Mouse (Mus musculus): ENCODE data around the gene Nkx6-1. TPM values are rescaled to one million over a fixed set of nuclear protein-coding genes. Genes with fewer than 3 reads are reported as not detected.

Nkx6-1 gene
- total and polyA plus RNA-seq, 3 experiments: 0.11 to 0.68 TPM; not detected in 1

DNA sequence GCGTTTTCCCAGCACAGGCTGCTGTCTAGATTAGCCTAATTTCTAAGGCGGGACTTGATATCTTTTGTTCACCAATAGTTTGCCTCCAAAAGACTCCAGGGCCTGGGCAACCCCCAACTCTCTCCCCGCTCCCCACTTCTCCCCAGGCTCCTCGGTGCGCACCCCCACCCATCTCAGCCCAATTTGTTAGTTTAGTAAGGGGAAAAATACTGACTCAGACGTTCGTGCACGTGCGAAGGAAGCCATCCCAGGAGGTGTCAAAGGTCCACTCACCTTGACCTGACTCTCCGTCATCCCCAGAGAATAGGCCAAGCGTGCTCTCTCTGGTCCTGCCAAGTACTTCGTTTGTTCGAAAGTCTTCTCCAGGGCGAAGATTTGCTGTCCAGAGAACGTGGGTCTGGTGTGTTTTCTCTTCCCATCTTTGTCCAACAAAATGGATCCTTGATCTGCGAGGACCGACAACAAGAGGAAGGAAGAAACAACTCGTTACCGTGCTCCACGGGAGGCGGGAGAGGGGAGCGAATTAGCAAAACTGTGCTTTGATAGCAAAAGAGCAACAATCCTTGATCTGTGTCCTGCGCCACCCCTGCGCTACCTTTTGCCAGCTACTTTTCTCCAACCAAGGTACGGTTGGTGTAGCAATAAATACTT is 3.1 kb downstream of the Nkx6-1 start:
- Histone ChIP-seq H3K36me3 (replicated peaks) (no peaks in the 10 kb centered on the region), H3K4me3 (ENCODE audit: low read depth, low read length) (no peak overlapping the region), H3K9me3 (replicated peaks) (peaks cover 63% of the 10 kb centered on the region), H3K27me3 (ENCODE audit: insufficient read depth, low read length) (no peaks in the 10 kb centered on the region), H3K4me1 (ENCODE audit: insufficient read depth, low read depth, low read length) (no peaks in the 10 kb centered on the region)
- DNase-seq (ENCODE audit: low spot score): no peak
- ATAC-seq (ENCODE audit: extremely low read depth, insufficient number of reproducible peaks, low FRiP score, poor library complexity, severe bottlenecking): no peak
- TF ChIP-seq TAL1 (conservative IDR thresholded peaks at IDR 0.05; ENCODE audit: low read depth, low read length) (no peak), CTCF (IDR thresholded peaks at IDR 0.05; ENCODE audit: low read depth, low read length) (no peak), GATA1 (IDR thresholded peaks at IDR 0.05; ENCODE audit: borderline replicate concordance, low read length) (no peak), GATA2 (IDR thresholded peaks at IDR 0.05; ENCODE audit: borderline replicate concordance, low read depth, low read length) (no peak), POLR2AphosphoS5 (IDR thresholded peaks at IDR 0.05; ENCODE audit: insufficient replicate concordance, low read depth, low read length) (no peak)

DNA sequence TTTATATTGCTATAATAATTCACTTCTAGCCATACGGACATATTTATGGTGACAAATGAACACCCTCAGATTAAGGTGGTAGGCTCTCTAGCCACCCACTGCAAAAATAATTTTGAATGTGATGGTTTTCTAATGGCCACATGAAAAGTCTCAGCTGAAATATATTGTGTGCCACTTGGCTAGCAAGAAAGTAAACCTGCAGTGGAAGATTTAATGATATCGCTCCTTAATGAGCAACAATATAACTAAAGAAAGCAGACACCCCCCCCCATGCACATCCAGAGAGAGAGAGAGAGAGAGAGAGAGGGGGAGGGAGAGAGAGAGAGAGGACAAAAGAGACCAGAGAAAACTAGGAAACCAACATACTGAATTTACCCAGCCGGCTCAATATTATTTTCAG is 4.1 kb downstream of the Nkx6-1 start:
- Histone ChIP-seq H3K27me3 (ENCODE audit: insufficient read depth, low read length) (no peaks in the 10 kb centered on the region), H3K9me3 (replicated peaks) (peaks cover 63% of the 10 kb centered on the region), H3K4me3 (ENCODE audit: low read depth, low read length) (no peak overlapping the region), H3K36me3 (replicated peaks) (no peaks in the 10 kb centered on the region), H3K4me1 (ENCODE audit: insufficient read depth, low read depth, low read length) (no peaks in the 10 kb centered on the region)
- DNase-seq (ENCODE audit: low spot score) (no peak), ATAC-seq (ENCODE audit: extremely low read depth, insufficient number of reproducible peaks, low FRiP score, poor library complexity, severe bottlenecking) (no peak)
- no peak for TF ChIP-seq GATA2 (IDR thresholded peaks at IDR 0.05; ENCODE audit: borderline replicate concordance, low read depth, low read length)
- no peak for TF ChIP-seq CTCF (IDR thresholded peaks at IDR 0.05; ENCODE audit: low read depth, low read length)
- TF ChIP-seq TAL1 (conservative IDR thresholded peaks at IDR 0.05; ENCODE audit: low read depth, low read length): no peak
- TF ChIP-seq POLR2AphosphoS5 (IDR thresholded peaks at IDR 0.05; ENCODE audit: insufficient replicate concordance, low read depth, low read length): no peak
- TF ChIP-seq GATA1 (IDR thresholded peaks at IDR 0.05; ENCODE audit: borderline replicate concordance, low read length): no peak

DNA sequence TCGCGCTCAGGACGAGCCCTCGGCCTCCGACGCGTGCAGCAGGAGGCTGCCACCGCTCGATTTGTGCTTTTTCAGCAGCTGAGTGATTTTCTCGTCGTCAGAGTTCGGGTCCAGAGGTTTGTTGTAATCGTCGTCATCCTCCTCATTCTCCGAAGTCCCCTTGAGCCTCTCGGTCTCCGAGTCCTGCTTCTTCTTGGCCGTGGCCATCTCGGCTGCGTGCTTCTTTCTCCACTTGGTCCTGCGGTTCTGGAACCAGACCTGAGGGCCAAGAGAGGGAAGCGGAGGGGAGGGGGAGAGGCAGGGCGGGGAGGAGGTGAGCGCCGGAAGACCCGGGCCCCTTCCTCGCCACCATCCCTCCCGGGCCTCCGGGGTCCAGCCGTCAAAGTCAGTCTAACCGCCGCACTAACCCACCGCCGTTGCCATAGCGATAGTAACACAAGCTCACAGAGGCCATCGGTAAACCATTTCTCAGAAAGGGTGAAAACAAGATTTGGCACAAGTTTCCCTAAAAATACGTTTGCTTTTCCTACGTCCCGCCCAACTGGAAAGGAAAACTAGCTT is 5.3 kb downstream of the Nkx6-1 start:
- no peak for ATAC-seq (ENCODE audit: extremely low read depth, insufficient number of reproducible peaks, low FRiP score, poor library complexity, severe bottlenecking)
- H3K36me3 ChIP-seq (replicated peaks): no peaks in the 10 kb centered on the region
- no peaks in the 10 kb centered on the region for H3K27me3 ChIP-seq (ENCODE audit: insufficient read depth, low read length)
- H3K4me3 ChIP-seq (ENCODE audit: low read depth, low read length): no peak overlapping the region
- TF ChIP-seq POLR2AphosphoS5 (IDR thresholded peaks at IDR 0.05; ENCODE audit: insufficient replicate concordance, low read depth, low read length) (no peak), TAL1 (conservative IDR thresholded peaks at IDR 0.05; ENCODE audit: low read depth, low read length) (no peak), GATA1 (IDR thresholded peaks at IDR 0.05; ENCODE audit: borderline replicate concordance, low read length) (no peak), GATA2 (IDR thresholded peaks at IDR 0.05; ENCODE audit: borderline replicate concordance, low read depth, low read length) (no peak), CTCF (IDR thresholded peaks at IDR 0.05; ENCODE audit: low read depth, low read length) (no peak)
- no peaks in the 10 kb centered on the region for H3K4me1 ChIP-seq (ENCODE audit: insufficient read depth, low read depth, low read length)
- no peak for DNase-seq (ENCODE audit: low spot score)
- peaks cover 56% of the 10 kb centered on the region for H3K9me3 ChIP-seq (replicated peaks)

DNA sequence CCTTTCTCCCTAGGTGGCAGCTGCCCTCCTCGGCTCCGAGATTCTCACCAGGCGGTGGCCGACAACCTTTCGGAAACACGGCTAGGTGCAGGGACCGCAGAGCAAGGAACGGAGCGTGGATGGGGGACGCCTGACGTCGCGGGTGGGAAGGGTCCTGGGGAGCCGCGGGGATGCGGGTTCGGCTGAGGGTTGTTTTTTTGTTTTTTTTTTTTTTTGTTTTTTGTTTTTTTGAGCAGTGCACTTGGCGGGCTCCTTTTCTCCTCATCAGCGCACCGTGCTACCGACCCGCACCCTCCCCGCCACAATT is 5.9 kb downstream of the Nkx6-1 start:
- TF ChIP-seq GATA2 (IDR thresholded peaks at IDR 0.05; ENCODE audit: borderline replicate concordance, low read depth, low read length): no peak
- no peak for TF ChIP-seq CTCF (IDR thresholded peaks at IDR 0.05; ENCODE audit: low read depth, low read length)
- no peak for TF ChIP-seq POLR2AphosphoS5 (IDR thresholded peaks at IDR 0.05; ENCODE audit: insufficient replicate concordance, low read depth, low read length)
- no peak for TF ChIP-seq GATA1 (IDR thresholded peaks at IDR 0.05; ENCODE audit: borderline replicate concordance, low read length)
- TF ChIP-seq TAL1 (conservative IDR thresholded peaks at IDR 0.05; ENCODE audit: low read depth, low read length): no peak
- H3K36me3 ChIP-seq (replicated peaks): no peaks in the 10 kb centered on the region
- H3K4me1 ChIP-seq (ENCODE audit: insufficient read depth, low read depth, low read length): no peaks in the 10 kb centered on the region
- H3K27me3 ChIP-seq (ENCODE audit: insufficient read depth, low read length): no peaks in the 10 kb centered on the region
- DNase-seq (ENCODE audit: low spot score) (no peak), ATAC-seq (ENCODE audit: extremely low read depth, insufficient number of reproducible peaks, low FRiP score, poor library complexity, severe bottlenecking) (no peak)
- H3K9me3 ChIP-seq (replicated peaks): peaks cover 53% of the 10 kb centered on the region
- H3K4me3 ChIP-seq (ENCODE audit: low read depth, low read length): no peak overlapping the region

- DNase-seq (ENCODE audit: low spot score): no peak
- peaks cover 51% of the 10 kb centered on the region for H3K9me3 ChIP-seq (replicated peaks)
- H3K4me1 ChIP-seq (ENCODE audit: insufficient read depth, low read depth, low read length): no peaks in the 10 kb centered on the region
- no peak for TF ChIP-seq GATA1 (IDR thresholded peaks at IDR 0.05; ENCODE audit: borderline replicate concordance, low read length)
- TF ChIP-seq POLR2AphosphoS5 (IDR thresholded peaks at IDR 0.05; ENCODE audit: insufficient replicate concordance, low read depth, low read length): no peak
- no peak for TF ChIP-seq CTCF (IDR thresholded peaks at IDR 0.05; ENCODE audit: low read depth, low read length)
- TF ChIP-seq GATA2 (IDR thresholded peaks at IDR 0.05; ENCODE audit: borderline replicate concordance, low read depth, low read length): no peak
- no peak for TF ChIP-seq TAL1 (conservative IDR thresholded peaks at IDR 0.05; ENCODE audit: low read depth, low read length)
- H3K27me3 ChIP-seq (ENCODE audit: insufficient read depth, low read length): no peaks in the 10 kb centered on the region
- ATAC-seq (ENCODE audit: extremely low read depth, insufficient number of reproducible peaks, low FRiP score, poor library complexity, severe bottlenecking): no peak
- H3K36me3 ChIP-seq (replicated peaks): no peaks in the 10 kb centered on the region
- no peak overlapping the region for H3K4me3 ChIP-seq (ENCODE audit: low read depth, low read length)
Measured at GRCm38 (mm10) chr5:101658188-101658983, 6.4 kb downstream of the Nkx6-1 start.

- TF ChIP-seq POLR2AphosphoS5 (IDR thresholded peaks at IDR 0.05; ENCODE audit: insufficient replicate concordance, low read depth, low read length) (no peak), GATA2 (IDR thresholded peaks at IDR 0.05; ENCODE audit: borderline replicate concordance, low read depth, low read length) (no peak), TAL1 (conservative IDR thresholded peaks at IDR 0.05; ENCODE audit: low read depth, low read length) (no peak), CTCF (IDR thresholded peaks at IDR 0.05; ENCODE audit: low read depth, low read length) (no peak), GATA1 (IDR thresholded peaks at IDR 0.05; ENCODE audit: borderline replicate concordance, low read length) (no peak)
- Histone ChIP-seq H3K4me3 (ENCODE audit: low read depth, low read length) (no peak overlapping the region), H3K36me3 (replicated peaks) (no peaks in the 10 kb centered on the region), H3K9me3 (replicated peaks) (peaks cover 48% of the 10 kb centered on the region), H3K4me1 (ENCODE audit: insufficient read depth, low read depth, low read length) (no peaks in the 10 kb centered on the region), H3K27me3 (ENCODE audit: insufficient read depth, low read length) (no peaks in the 10 kb centered on the region)
- DNase-seq (ENCODE audit: low spot score) (no peak), ATAC-seq (ENCODE audit: extremely low read depth, insufficient number of reproducible peaks, low FRiP score, poor library complexity, severe bottlenecking) (no peak)
Measured at GRCm38 (mm10) chr5:101657698-101658097, 7.1 kb downstream of the Nkx6-1 start.
